Mouse (Mus musculus) intestine, embryonic 15.5 days (tissue): ENCODE results near the gene Git1. TPM values are rescaled to one million over a fixed set of nuclear protein-coding genes. Genes with fewer than 3 reads are reported as not detected.

ENCODE experiments used
- ATAC-seq: fragments of 200-750 bp; cut with Nextera tagmentation; 2 replicates; pipeline ENCODE4 v1.8.0; 2017; ENCODE audit warnings: moderate TSS enrichment, moderate library complexity
- H3K27ac ChIP-seq: fragments of 300-500 bp; sonication (generic); 2 replicates; pipeline ENCODE4 v1.5.1; 2015; ENCODE audit warnings: mild to moderate bottlenecking, inconsistent platforms
- H3K27me3 ChIP-seq: fragments of 300-500 bp; sonication (generic); replicated peaks from 2 replicates; pipeline ENCODE4 v1.6.1; 2015; ENCODE audit warnings: inconsistent platforms
- H3K36me3 ChIP-seq: fragments of 300-500 bp; sonication (generic); 2 replicates; pipeline ENCODE4 v1.6.1; 2015; ENCODE audit warnings: inconsistent platforms
- H3K4me1 ChIP-seq: fragments of 300-500 bp; sonication (generic); replicated peaks from 2 replicates; pipeline ENCODE4 v1.6.1; 2015; ENCODE audit warnings: inconsistent platforms
- H3K4me2 ChIP-seq: fragments of 300-500 bp; sonication (generic); replicated peaks from 2 replicates; pipeline ENCODE4 v1.6.1; 2015; ENCODE audit warnings: mild to moderate bottlenecking, inconsistent platforms
- H3K4me3 ChIP-seq: fragments of 300-500 bp; sonication (generic); replicated peaks from 2 replicates; pipeline ENCODE4 v1.5.1; 2015; ENCODE audit warnings: inconsistent platforms
- H3K9ac ChIP-seq: fragments of 300-500 bp; sonication (generic); 2 replicates; pipeline ENCODE4 v1.6.1; 2015; ENCODE audit warnings: inconsistent platforms
- H3K9me3 ChIP-seq: fragments of 300-500 bp; sonication (generic); 2 replicates; pipeline ENCODE4 v1.6.1; 2016; ENCODE audit warnings: inconsistent platforms
- WGBS: fragments of 180-500 bp; shearing (Covaris S2); methylation state at CpG from one replicate; pipeline ENCODE4 v1.1.7; 2015; 5-methylcytosine and 5-hydroxymethylcytosine counted together
- polyA plus RNA-seq: library from polyadenylated mRNA; unstranded; fragments of >200 nt; fragmentation: Nextera tagmentation; extraction: Ambion mirVana; gene quantifications from 2 replicates; pipeline ENCODE4 v1.2.1, GENCODE M21; 2015

The Git1 gene
- polyA plus RNA-seq, 1 experiment from 2014 or later = 10.7 TPM

- ATAC-seq = no peak
- whole genome bisulfite sequencing = 74% methylated on average over 10 of the region's 10 CpGs
- Histone ChIP-seq H3K27me3 (peaks cover 61% of the 10 kb centered on the region), H3K4me3 (no peak overlapping the region), H3K36me3 (no peaks in the 10 kb centered on the region), H3K4me2 (no peak overlapping the region), H3K9ac (no peak overlapping the region), H3K27ac (no peak overlapping the region), H3K9me3 (no peaks in the 10 kb centered on the region), H3K4me1 (peaks cover 14% of the 10 kb centered on the region)
These were observed 29.6 kb upstream of the Git1 start for GRCm38 (mm10) chr11:77463786-77464185.

DNA sequence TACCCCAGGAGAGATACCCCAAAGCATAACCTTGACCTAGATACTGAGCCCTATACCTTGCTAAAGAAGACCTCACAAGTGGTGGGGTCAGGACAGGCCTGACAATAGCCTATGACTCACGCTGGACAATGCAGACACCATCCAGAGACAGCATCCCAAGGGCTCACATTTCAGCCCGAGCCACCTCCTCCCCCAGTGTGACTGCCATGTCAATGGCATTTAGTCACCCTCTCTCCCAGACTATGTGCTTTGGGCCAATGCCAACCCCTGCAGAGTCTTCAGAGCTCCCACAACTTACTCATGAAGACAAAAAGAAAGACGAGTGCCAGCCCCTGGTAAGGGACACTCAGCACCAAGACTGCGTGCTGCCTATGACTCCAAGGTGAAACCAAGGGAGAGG lies 28.7 kb upstream of the Git1 start:
- 65% methylated on average over 4 of the region's 4 CpGs for WGBS
- peaks cover 14% of the 10 kb centered on the region for H3K4me1 ChIP-seq
- H3K4me3 ChIP-seq = no peak overlapping the region
- H3K9me3 ChIP-seq = no peaks in the 10 kb centered on the region
- H3K27me3 ChIP-seq = peaks cover 61% of the 10 kb centered on the region
- ATAC-seq = no peak
- no peak overlapping the region for H3K9ac ChIP-seq
- no peak overlapping the region for H3K27ac ChIP-seq
- H3K36me3 ChIP-seq = no peaks in the 10 kb centered on the region
- no peak overlapping the region for H3K4me2 ChIP-seq

DNA sequence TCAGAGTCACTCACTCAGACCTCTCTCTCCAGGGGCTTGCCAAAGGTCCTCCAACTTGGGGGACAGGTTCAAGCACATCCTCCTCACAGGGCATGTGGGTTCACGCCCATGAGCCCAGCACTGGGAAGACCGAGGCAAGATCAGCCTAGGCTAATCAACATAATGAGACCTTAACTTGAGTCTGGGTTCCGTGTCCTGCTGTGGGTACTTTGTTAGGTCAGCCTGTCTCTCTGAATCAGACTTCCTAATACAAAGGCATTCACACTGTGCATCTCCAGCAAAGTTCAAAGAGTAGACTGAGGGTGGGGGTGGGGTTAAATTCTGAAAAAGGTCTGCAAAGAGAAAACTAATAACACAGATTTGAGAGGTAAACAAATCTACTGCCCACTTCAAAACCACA lies 28.3 kb upstream of the Git1 start:
- no peak for ATAC-seq
- Histone ChIP-seq H3K9ac (no peak overlapping the region), H3K4me1 (peaks cover 14% of the 10 kb centered on the region), H3K36me3 (no peaks in the 10 kb centered on the region), H3K27ac (no peak overlapping the region), H3K4me3 (no peak overlapping the region), H3K4me2 (no peak overlapping the region), H3K9me3 (no peaks in the 10 kb centered on the region), H3K27me3 (peaks cover 61% of the 10 kb centered on the region)
- WGBS = 72% methylated on average over 3 of the region's 3 CpGs

GRCm38 (mm10) chr11:77466544-77466943 lies 26.8 kb upstream of the Git1 start:
- Histone ChIP-seq H3K4me1 (peaks cover 14% of the 10 kb centered on the region), H3K9me3 (no peaks in the 10 kb centered on the region), H3K9ac (no peak overlapping the region), H3K4me3 (no peak overlapping the region), H3K27ac (no peak overlapping the region), H3K27me3 (peaks cover 61% of the 10 kb centered on the region), H3K36me3 (peaks cover 2% of the 10 kb centered on the region; the same call in 1 of the 2 replicates), H3K4me2 (peak overlapping the region; percentile 41)
- no peak for ATAC-seq
- 34% methylated on average over 9 of the region's 9 CpGs for WGBS

DNA sequence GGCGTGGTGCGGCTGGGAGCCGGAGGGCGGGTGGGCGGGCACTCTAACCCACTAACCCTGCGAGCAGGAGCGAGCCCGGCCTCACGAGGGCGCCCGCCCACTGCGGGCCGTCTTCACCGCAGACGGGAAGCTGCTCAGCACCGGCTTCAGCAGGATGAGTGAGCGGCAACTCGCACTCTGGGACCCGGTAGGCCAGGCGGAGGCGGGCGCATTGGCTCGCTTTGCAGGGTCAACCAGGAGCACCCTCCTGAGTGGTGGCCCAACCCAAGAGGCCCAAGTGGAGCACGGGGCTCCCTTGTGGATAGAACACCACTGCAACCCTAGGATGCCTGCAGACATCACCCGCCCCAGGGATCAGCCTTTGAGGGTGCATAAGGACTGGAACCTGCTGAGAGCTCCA lies 26.2 kb upstream of the Git1 start:
- Histone ChIP-seq H3K27me3 (peaks cover 59% of the 10 kb centered on the region), H3K4me1 (peaks cover 10% of the 10 kb centered on the region), H3K36me3 (peaks cover 8% of the 10 kb centered on the region), H3K9me3 (no peaks in the 10 kb centered on the region), H3K27ac (no peak overlapping the region), H3K4me3 (no peak overlapping the region), H3K9ac (no peak overlapping the region), H3K4me2 (peak overlapping the region; percentile 41)
- ATAC-seq = peak; percentile 63
- 5% methylated on average over 25 of the region's 25 CpGs for WGBS

DNA sequence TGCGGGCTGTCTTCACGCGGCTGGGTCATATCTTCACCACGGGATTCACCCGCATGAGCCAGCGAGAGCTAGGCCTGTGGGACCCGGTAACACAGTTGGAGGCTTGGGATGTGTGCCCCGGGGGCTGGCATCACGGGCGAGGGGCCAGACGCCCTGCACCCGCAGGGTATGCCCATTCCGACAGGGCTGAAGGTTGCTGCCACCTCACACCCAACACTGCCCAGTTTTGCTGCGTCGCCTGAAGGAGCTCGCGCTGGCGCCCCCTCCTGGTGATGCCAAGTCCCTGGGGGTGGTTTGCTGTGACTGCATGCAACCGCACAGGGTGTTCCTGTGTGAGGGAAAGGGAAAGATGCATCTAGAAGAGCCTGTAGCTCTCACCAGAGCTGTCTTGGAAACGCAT lies 25.6 kb upstream of the Git1 start:
- ATAC-seq = no peak; the same call in 1 of the 2 replicates
- Histone ChIP-seq H3K4me2 (peak overlapping the region; percentile 41), H3K27me3 (peaks cover 53% of the 10 kb centered on the region), H3K4me1 (peaks cover 5% of the 10 kb centered on the region), H3K27ac (no peak overlapping the region), H3K9me3 (no peaks in the 10 kb centered on the region), H3K9ac (no peak overlapping the region), H3K36me3 (peaks cover 9% of the 10 kb centered on the region), H3K4me3 (no peak overlapping the region)
- WGBS = 16% methylated on average over 20 of the region's 20 CpGs

GRCm38 (mm10) chr11:77468397-77468796 lies 25.0 kb upstream of the Git1 start:
- no peak for ATAC-seq
- no peak overlapping the region for H3K4me3 ChIP-seq
- peaks cover 47% of the 10 kb centered on the region for H3K27me3 ChIP-seq
- peaks cover 14% of the 10 kb centered on the region for H3K36me3 ChIP-seq
- H3K9me3 ChIP-seq = no peaks in the 10 kb centered on the region
- 0 out of 2 replicates have a peak, but pooled peaks cover 3% of the 10 kb centered on the region for H3K4me1 ChIP-seq
- H3K4me2 ChIP-seq = no peak overlapping the region
- no peak overlapping the region for H3K27ac ChIP-seq
- WGBS = 82% methylated on average over 9 of the region's 9 CpGs
- H3K9ac ChIP-seq = no peak overlapping the region

DNA sequence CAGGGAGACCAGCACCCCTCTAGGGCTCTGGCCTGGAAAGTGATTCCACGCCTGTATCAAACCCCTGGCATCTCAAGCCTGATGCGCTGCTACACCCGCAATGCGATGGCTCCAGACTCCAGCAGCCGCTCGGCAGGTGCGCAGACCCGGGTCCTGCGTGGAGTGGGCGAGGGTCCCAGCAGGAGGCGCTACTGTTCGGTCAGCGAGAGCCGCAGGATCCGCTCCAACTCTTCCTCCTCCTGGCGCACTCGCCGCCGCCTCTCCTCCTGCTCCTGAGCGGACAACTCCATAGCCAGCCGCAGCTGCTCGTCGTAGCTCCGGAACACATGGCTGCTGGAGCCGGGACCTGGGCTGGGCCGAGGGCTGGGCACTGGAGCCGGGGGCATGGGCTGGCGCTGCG lies 22.0 kb upstream of the Git1 start:
- Histone ChIP-seq H3K9ac (no peak overlapping the region), H3K27me3 (peaks cover 21% of the 10 kb centered on the region), H3K4me3 (no peak overlapping the region), H3K9me3 (no peaks in the 10 kb centered on the region), H3K36me3 (peaks cover 14% of the 10 kb centered on the region), H3K4me2 (no peak overlapping the region), H3K27ac (no peak overlapping the region), H3K4me1 (0 out of 2 replicates have a peak, but pooled peaks cover 3% of the 10 kb centered on the region)
- no peak for ATAC-seq
- WGBS = 73% methylated on average over 29 of the region's 29 CpGs

GRCm38 (mm10) chr11:77472775-77473174 lies 20.6 kb upstream of the Git1 start:
- Histone ChIP-seq H3K9me3 (no peaks in the 10 kb centered on the region), H3K27me3 (peaks cover 7% of the 10 kb centered on the region), H3K4me1 (0 out of 2 replicates have a peak, but pooled peaks cover 2% of the 10 kb centered on the region), H3K4me2 (no peak overlapping the region), H3K9ac (no peak overlapping the region), H3K27ac (no peak overlapping the region), H3K36me3 (peaks cover 14% of the 10 kb centered on the region), H3K4me3 (no peak overlapping the region)
- 85% methylated on average over 16 of the region's 16 CpGs for WGBS
- ATAC-seq = no peak

GRCm38 (mm10) chr11:77476216-77476615 lies 17.1 kb upstream of the Git1 start:
- Histone ChIP-seq H3K27ac (no peak overlapping the region), H3K4me3 (no peak overlapping the region)

GRCm38 (mm10) chr11:77476895-77477294 lies 16.5 kb upstream of the Git1 start:
- Histone ChIP-seq H3K4me2 (no peak overlapping the region), H3K4me1 (0 out of 2 replicates have a peak, but pooled peaks cover 2% of the 10 kb centered on the region), H3K9me3 (no peaks in the 10 kb centered on the region), H3K36me3 (peaks cover 9% of the 10 kb centered on the region), H3K9ac (no peak overlapping the region), H3K4me3 (no peak overlapping the region), H3K27me3 (no peaks in the 10 kb centered on the region), H3K27ac (no peak overlapping the region)
- 87% methylated on average over 6 of the region's 6 CpGs for WGBS
- ATAC-seq = peak; percentile 28; the same call in 1 of the 2 replicates

More at GRCm38 (mm10) chr11:77476216-77476615, 17.1 kb upstream of the Git1 start:
- ATAC-seq = no peak
- WGBS = 94% methylated on average over 14 of the region's 14 CpGs
- peaks cover 14% of the 10 kb centered on the region for H3K36me3 ChIP-seq
- no peak overlapping the region for H3K9ac ChIP-seq
- H3K4me2 ChIP-seq = no peak overlapping the region
- H3K4me1 ChIP-seq = 0 out of 2 replicates have a peak, but pooled peaks cover 2% of the 10 kb centered on the region
- no peaks in the 10 kb centered on the region for H3K27me3 ChIP-seq
- H3K9me3 ChIP-seq = no peaks in the 10 kb centered on the region

- Histone ChIP-seq H3K27ac (no peak overlapping the region), H3K36me3 (no peaks in the 10 kb centered on the region), H3K4me1 (peaks cover 24% of the 10 kb centered on the region; the same call in 1 of the 2 replicates), H3K27me3 (no peaks in the 10 kb centered on the region), H3K4me2 (no peak overlapping the region), H3K9me3 (no peaks in the 10 kb centered on the region), H3K9ac (no peak overlapping the region), H3K4me3 (no peak overlapping the region)
- 62% methylated on average over 3 of the region's 3 CpGs for WGBS
- ATAC-seq = no peak
These were observed 10.3 kb upstream of the Git1 start for GRCm38 (mm10) chr11:77483043-77483442.

- Histone ChIP-seq H3K36me3 (no peaks in the 10 kb centered on the region), H3K4me2 (no peak overlapping the region), H3K9ac (no peak overlapping the region), H3K9me3 (no peaks in the 10 kb centered on the region), H3K27ac (no peak overlapping the region), H3K27me3 (no peaks in the 10 kb centered on the region), H3K4me3 (no peak overlapping the region), H3K4me1 (peaks cover 30% of the 10 kb centered on the region)
- WGBS = 42% methylated on average over 11 of the region's 11 CpGs
- ATAC-seq = no peak
These were observed 9.7 kb upstream of the Git1 start for GRCm38 (mm10) chr11:77483510-77484255.
